In the genomic region with DNA sequence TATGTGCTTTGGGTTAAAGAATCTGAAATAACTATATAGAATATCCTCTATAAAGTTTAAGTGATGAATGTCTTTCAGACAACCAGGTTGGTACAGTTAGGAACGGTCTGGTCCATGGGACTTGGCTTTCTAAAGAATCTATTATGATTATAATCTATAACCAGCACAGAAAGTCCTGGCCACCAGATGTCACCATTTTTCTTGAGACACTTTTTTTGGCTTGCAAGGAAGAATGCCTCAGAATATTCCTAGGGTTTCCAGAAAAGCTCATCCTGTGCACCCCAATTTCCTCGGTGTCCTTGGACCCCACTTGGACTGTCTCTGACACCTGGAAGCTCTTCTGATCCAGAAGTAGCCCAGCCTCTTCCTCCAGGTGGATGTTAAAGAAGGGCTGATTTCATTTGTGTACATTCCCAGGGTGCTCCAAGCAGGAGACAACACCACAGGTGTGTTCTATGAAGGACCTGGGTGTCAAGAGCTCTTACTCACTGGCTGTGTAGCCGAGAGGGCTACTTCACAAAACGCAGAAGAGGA, we compare ENCODE assay signal across 8 mouse cellular contexts. TPM values are rescaled to one million over a fixed set of nuclear protein-coding genes. Genes with fewer than 3 reads are reported as not detected.
A peak's percentile ranks its signal among the peaks of the same experiment; 100 is the strongest.
DNase-seq lines count a peak whose midpoint lies in the region; ATAC-seq lines count a peak whose summit lies in the region.

No protein-coding gene starts in this region.

- intact Hi-C loops in heart, postnatal 10 days (cut with DNase I), result loop anchor here (1.0 to 10.0 kb wide), 5 partner anchors 112 to 255 kb away; no protein-coding TSS in a partner anchor
- intact Hi-C loops in heart, postnatal 25 days (cut with DNase I), result loop anchor here (1.0 kb wide), 1 partner anchor 256 kb away; no protein-coding TSS in a partner anchor

- no peak for ATAC-seq in inflammation-experienced regulatory T-cells, adult 6 months

- peak; percentile 48 to 61 for DNase-seq in heart, postnatal 10 days
- no peak for DNase-seq in heart, postnatal 25 days (ENCODE audit: low spot score)
- peak; percentile 54 for DNase-seq in urinary bladder, postnatal 14 days (ENCODE audit: low spot score)
- DNase-seq in urinary bladder, adult 18-20 months (ENCODE audit: low spot score in 2 of 2), result no peak
- peak; percentile 59 to 68 for DNase-seq in cerebellum, postnatal 14 days
- peak; percentile 36 to 42 for DNase-seq in lung, adult 18-20 months
- DNase-seq in yolk sac, embryonic 10.5 days (ENCODE audit: low spot score), result no peak

RNA-seq across cellular contexts. Expression of gene Mgat5, which starts 1.5 kb away (rescaled TPM):
- 10 to 100 TPM; 17.0 to 18.9 TPM for total RNA-seq in heart, postnatal 10 days (2021)
- 10 to 100 TPM; 14.1 to 14.8 TPM for total RNA-seq in heart, postnatal 25 days (2021)
- polyA plus RNA-seq in inflammation-experienced regulatory T-cells, adult 6 months (2017; shearing (Covaris generic)), result 10 to 100 TPM; 11.6 to 20.6 (median 16.8) TPM

Comparison
In these comparisons a context has a peak if more than half of its experiments do, and no peak if none do; other contexts are left out.
1. DNase-seq: peak in heart, postnatal 10 days (2 of 2), urinary bladder, postnatal 14 days (single experiment), cerebellum, postnatal 14 days (2 of 2) and lung, adult 18-20 months (2 of 2); none in heart, postnatal 25 days (single experiment), urinary bladder, adult 18-20 months (0 of 2) and yolk sac, embryonic 10.5 days (single experiment).